Comparison of ENCODE assay signal across 29 mouse cellular contexts in the genomic region with DNA sequence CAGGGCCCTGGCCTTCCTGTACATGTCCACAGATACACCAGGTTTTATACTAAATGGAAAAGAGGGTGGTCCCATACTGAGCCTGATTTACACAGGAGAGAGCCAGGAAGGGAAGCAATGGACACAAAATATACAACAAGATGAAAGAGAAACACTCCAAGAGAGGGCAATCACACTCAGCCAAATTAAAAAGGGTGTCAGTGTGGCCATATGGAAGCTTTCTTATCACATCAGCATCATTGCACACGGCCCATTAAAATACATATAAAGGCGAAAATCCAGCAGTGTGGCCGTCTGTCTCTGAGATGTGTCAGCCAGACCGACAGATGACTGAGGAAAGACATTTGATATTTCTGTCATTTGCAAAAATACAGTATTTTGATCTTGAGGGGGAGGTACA. TPM values are rescaled to one million over a fixed set of nuclear protein-coding genes. Genes with fewer than 3 reads are reported as not detected.
DNase-seq lines count a peak whose midpoint lies in the region; ATAC-seq and TF ChIP-seq lines count a peak whose summit lies in the region.
"Had no signal": no experiment of that assay in that cellular context is flagged by ENCODE, and none has a peak within 500 bp of the region (broad histone marks: within the 10 kb centered on the region; RNA-seq: fewer than 3 reads in every experiment).

No protein-coding gene starts in this region.

- H3K36me3 ChIP-seq in forebrain, embryonic 13.5 days (ENCODE audit: poor library complexity, severe bottlenecking): no peaks in the 10 kb centered on the region
- no peaks in the 10 kb centered on the region for H3K36me3 ChIP-seq in forebrain, embryonic 16.5 days (ENCODE audit: control insufficient read depth, insufficient read depth)
- no peaks in the 10 kb centered on the region for H3K36me3 ChIP-seq in forebrain, postnatal 0 days (ENCODE audit: insufficient read depth)
- H3K36me3 ChIP-seq in forebrain, embryonic 11.5 days (ENCODE audit: control insufficient read depth, insufficient read depth, low read length): no peaks in the 10 kb centered on the region
- no peaks in the 10 kb centered on the region for H3K36me3 ChIP-seq in neural tube, embryonic 13.5 days
- H3K36me3 ChIP-seq: embryonic facial prominence, embryonic 12.5 days; embryonic facial prominence, embryonic 15.5 days; G1E; heart, embryonic 10.5 days; heart, embryonic 13.5 days; hindbrain, embryonic 15.5 days; intestine, embryonic 15.5 days had no signal

- WGBS in forebrain, embryonic 13.5 days: 75% methylated on average over 4 of the region's 4 CpGs
- WGBS in forebrain, embryonic 16.5 days: 43% methylated on average over 4 of the region's 4 CpGs
- 45% methylated on average over 4 of the region's 4 CpGs for WGBS in forebrain, postnatal 0 days
- 85% methylated on average over 4 of the region's 4 CpGs for WGBS in forebrain, embryonic 11.5 days
- 77% methylated on average over 4 of the region's 4 CpGs for WGBS in neural tube, embryonic 13.5 days

- no peak for TF ChIP-seq CTCF in forebrain, postnatal 0 days (IDR thresholded peaks at IDR 0.05; ENCODE audit: low read depth)

- DNase-seq in forebrain, postnatal 0 days: peak; percentile 20
- DNase-seq in forebrain, embryonic 11.5 days (ENCODE audit: low spot score): no peak
- DNase-seq in neural tube, embryonic 10.5 days (ENCODE audit: extremely low spot score, low spot score): no peak
- DNase-seq in lung, postnatal 36 days: no peak
- DNase-seq: adrenal gland, adult 2 months; adrenal gland, postnatal 14 days; B cell, adult 2 months; cerebellum, adult 11-12 months; cerebellum, adult 8-10 months; cerebellum, postnatal 14 days; gastrocnemius, postnatal 10 days; gastrocnemius, postnatal 36 days; heart, adult 2 months; heart, postnatal 14 days; heart, postnatal 4 days; kidney, adult 11 months had no signal

- H3K4me3 ChIP-seq in forebrain, embryonic 13.5 days: no peak overlapping the region
- H3K4me3 ChIP-seq in forebrain, embryonic 16.5 days (replicated peaks; ENCODE audit: low read length): no peak overlapping the region
- H3K4me3 ChIP-seq in forebrain, postnatal 0 days (ENCODE audit: low read depth, low read length): no peak overlapping the region
- H3K4me3 ChIP-seq in forebrain, embryonic 11.5 days (ENCODE audit: low read depth, low read length): no peak overlapping the region
- no peak overlapping the region for H3K4me3 ChIP-seq in neural tube, embryonic 13.5 days
- H3K4me3 ChIP-seq: embryonic facial prominence, embryonic 12.5 days; embryonic facial prominence, embryonic 15.5 days; heart, adult 2 months; heart, embryonic 10.5 days; heart, embryonic 13.5 days; hindbrain, embryonic 15.5 days; intestine, embryonic 15.5 days had no signal

- H3K9me3 ChIP-seq in forebrain, embryonic 13.5 days (replicated peaks): no peaks in the 10 kb centered on the region
- H3K9me3 ChIP-seq in forebrain, embryonic 16.5 days (ENCODE audit: control insufficient read depth, low read length): no peaks in the 10 kb centered on the region
- no peaks in the 10 kb centered on the region for H3K9me3 ChIP-seq in forebrain, postnatal 0 days (ENCODE audit: low read length)
- H3K9me3 ChIP-seq in forebrain, embryonic 11.5 days (ENCODE audit: control insufficient read depth, low read length): no peaks in the 10 kb centered on the region
- H3K9me3 ChIP-seq in neural tube, embryonic 13.5 days: no peaks in the 10 kb centered on the region
- H3K9me3 ChIP-seq: embryonic facial prominence, embryonic 12.5 days; embryonic facial prominence, embryonic 15.5 days; heart, embryonic 10.5 days; heart, embryonic 13.5 days; hindbrain, embryonic 15.5 days; intestine, embryonic 15.5 days had no signal

- no peak overlapping the region for H3K4me2 ChIP-seq in forebrain, embryonic 13.5 days
- no peak overlapping the region for H3K4me2 ChIP-seq in forebrain, embryonic 16.5 days (ENCODE audit: low read length)
- no peak overlapping the region for H3K4me2 ChIP-seq in forebrain, postnatal 0 days (ENCODE audit: low read depth)
- no peak overlapping the region for H3K4me2 ChIP-seq in forebrain, embryonic 11.5 days (ENCODE audit: low read depth, low read length, severe bottlenecking)
- H3K4me2 ChIP-seq in neural tube, embryonic 13.5 days: no peak overlapping the region
- H3K4me2 ChIP-seq: embryonic facial prominence, embryonic 12.5 days; embryonic facial prominence, embryonic 15.5 days; heart, embryonic 13.5 days; hindbrain, embryonic 15.5 days; intestine, embryonic 15.5 days had no signal

- no peak overlapping the region for H3K9ac ChIP-seq in forebrain, embryonic 13.5 days
- no peak overlapping the region for H3K9ac ChIP-seq in forebrain, embryonic 16.5 days (replicated peaks; ENCODE audit: low read depth, low read length)
- H3K9ac ChIP-seq in forebrain, postnatal 0 days: no peak overlapping the region
- H3K9ac ChIP-seq in forebrain, embryonic 11.5 days (ENCODE audit: low read length): no peak overlapping the region
- H3K9ac ChIP-seq in neural tube, embryonic 13.5 days: no peak overlapping the region
- H3K9ac ChIP-seq: embryonic facial prominence, embryonic 12.5 days; embryonic facial prominence, embryonic 15.5 days; heart, embryonic 13.5 days; hindbrain, embryonic 15.5 days; intestine, embryonic 15.5 days had no signal

- no peak overlapping the region for H3K27ac ChIP-seq in forebrain, embryonic 13.5 days
- no peak overlapping the region for H3K27ac ChIP-seq in forebrain, embryonic 16.5 days (ENCODE audit: low read length)
- no peak overlapping the region for H3K27ac ChIP-seq in forebrain, postnatal 0 days (ENCODE audit: low read depth, low read length)
- no peak overlapping the region for H3K27ac ChIP-seq in forebrain, embryonic 11.5 days (ENCODE audit: low read depth, low read length)
- H3K27ac ChIP-seq in neural tube, embryonic 13.5 days (replicated peaks): peak overlapping the region; percentile 3; the same call in 1 of the 2 replicates
- H3K27ac ChIP-seq: embryonic facial prominence, embryonic 12.5 days; embryonic facial prominence, embryonic 15.5 days; heart, adult 2 months; heart, embryonic 10.5 days; heart, embryonic 13.5 days; hindbrain, embryonic 15.5 days; intestine, embryonic 15.5 days had no signal

- ATAC-seq in forebrain, embryonic 13.5 days: 0 out of 2 replicates have a peak, but pooled peaks have one; percentile 6
- no peak for ATAC-seq in forebrain, embryonic 16.5 days
- ATAC-seq in forebrain, postnatal 0 days: peak; percentile 42
- no peak for ATAC-seq in forebrain, embryonic 11.5 days (replicated peaks; ENCODE audit: low FRiP score)
- ATAC-seq in neural tube, embryonic 13.5 days (ENCODE audit: low read depth): no peak
- ATAC-seq: intestine, embryonic 15.5 days; Patski had no signal

- H3K27me3 ChIP-seq in forebrain, embryonic 13.5 days: no peaks in the 10 kb centered on the region
- H3K27me3 ChIP-seq in forebrain, embryonic 16.5 days (replicated peaks; ENCODE audit: control insufficient read depth, insufficient read depth, low read length): no peaks in the 10 kb centered on the region
- H3K27me3 ChIP-seq in forebrain, postnatal 0 days (ENCODE audit: insufficient read depth, low read length): no peaks in the 10 kb centered on the region
- no peaks in the 10 kb centered on the region for H3K27me3 ChIP-seq in forebrain, embryonic 11.5 days (ENCODE audit: control insufficient read depth, insufficient read depth, low read length)
- H3K27me3 ChIP-seq in neural tube, embryonic 13.5 days: no peaks in the 10 kb centered on the region
- H3K27me3 ChIP-seq: embryonic facial prominence, embryonic 12.5 days; embryonic facial prominence, embryonic 15.5 days; heart, embryonic 13.5 days; hindbrain, embryonic 15.5 days; intestine, embryonic 15.5 days had no signal

- H3K4me1 ChIP-seq in forebrain, embryonic 13.5 days: peaks cover 13% of the 10 kb centered on the region
- peaks cover 13% of the 10 kb centered on the region for H3K4me1 ChIP-seq in forebrain, embryonic 16.5 days (replicated peaks; ENCODE audit: control insufficient read depth, insufficient read depth, low read length)
- no peaks in the 10 kb centered on the region; the same call in 1 of the 2 replicates for H3K4me1 ChIP-seq in forebrain, postnatal 0 days (ENCODE audit: insufficient read depth)
- no peaks in the 10 kb centered on the region for H3K4me1 ChIP-seq in forebrain, embryonic 11.5 days (replicated peaks; ENCODE audit: control insufficient read depth, insufficient read depth, low read length)
- peaks cover 8% of the 10 kb centered on the region for H3K4me1 ChIP-seq in neural tube, embryonic 13.5 days (replicated peaks)
- H3K4me1 ChIP-seq: embryonic facial prominence, embryonic 12.5 days; heart, embryonic 10.5 days; heart, embryonic 13.5 days; intestine, embryonic 15.5 days had no signal

RNA-seq across cellular contexts. Expression of a gene that starts 54.9 kb away (rescaled TPM):
- polyA plus RNA-seq in forebrain, embryonic 13.5 days (2015; fragmentation: Nextera tagmentation; extraction: Ambion mirVana): 1.3 and 1.7 TPM in 2 replicates
- 1.5 and 1.6 TPM in 2 replicates for polyA plus RNA-seq in forebrain, embryonic 16.5 days (2015; fragmentation: Nextera tagmentation; extraction: Ambion mirVana)
- 0.10 and 0.23 TPM in 2 replicates for total RNA-seq in forebrain, postnatal 0 days (2014; rRNA removed)
- 0.72 and 0.93 TPM in 2 replicates for polyA plus RNA-seq in forebrain, postnatal 0 days (2015; fragmentation: Nextera tagmentation; extraction: Ambion mirVana)
- 4.1 and 4.2 TPM in 2 replicates for polyA plus RNA-seq in forebrain, embryonic 11.5 days (2014; fragmentation: Nextera tagmentation; extraction: Ambion mirVana)
- polyA plus RNA-seq in neural tube, embryonic 13.5 days (2015; fragmentation: Nextera tagmentation; extraction: Ambion mirVana): 1.6 and 2.9 TPM in 2 replicates
- total RNA-seq: common myeloid progenitor, adult 5-6 weeks; granulocyte monocyte progenitor cell, adult 5-6 weeks had no signal
- polyA plus RNA-seq: G1E had no signal

Comparison
In these comparisons a context has a peak if more than half of its experiments do, and no peak if none do; other contexts are left out.
1. ATAC-seq: peak in forebrain, embryonic 13.5 days (single experiment) and forebrain, postnatal 0 days (single experiment); none in forebrain, embryonic 16.5 days (single experiment), forebrain, embryonic 11.5 days (single experiment) and neural tube, embryonic 13.5 days (single experiment).